Mouse (Mus musculus) lung, embryonic 14.5 days (tissue): ENCODE measurements around the gene Cog6. TPM values are rescaled to one million over a fixed set of nuclear protein-coding genes. Genes with fewer than 3 reads are reported as not detected.

Source experiments
- ATAC-seq: fragments of 200-750 bp; cut with Nextera tagmentation; 2 replicates; pipeline ENCODE4 v1.8.0; 2017; ENCODE audit warnings: mild to moderate bottlenecking, moderate TSS enrichment, moderate library complexity; ENCODE audit not compliant: insufficient read depth
- DNase-seq: peaks from one replicate; pipeline ENCODE4 v3.0.0-alpha.2; 2015
- H3K27ac ChIP-seq: fragments of 300-500 bp; sonication (generic); 2 replicates; pipeline ENCODE4 v1.5.1; 2014; ENCODE audit warnings: low read depth, mild to moderate bottlenecking, moderate library complexity
- H3K27me3 ChIP-seq: fragments of 300-500 bp; sonication (generic); 2 replicates; pipeline ENCODE4 v1.6.1; 2014; ENCODE audit warnings: low read length, control low read depth; ENCODE audit not compliant: insufficient read depth
- H3K36me3 ChIP-seq: fragments of 300-500 bp; sonication (generic); 2 replicates; pipeline ENCODE4 v1.6.1; 2014; ENCODE audit warnings: control low read depth; ENCODE audit not compliant: insufficient read depth
- H3K4me1 ChIP-seq: fragments of 300-500 bp; sonication (generic); 2 replicates; pipeline ENCODE4 v1.6.1; 2014; ENCODE audit warnings: antibody characterized with exemption, control low read depth; ENCODE audit not compliant: insufficient read depth
- H3K4me2 ChIP-seq: fragments of 300-500 bp; sonication (generic); 2 replicates; pipeline ENCODE4 v1.6.1; 2014; ENCODE audit warnings: mild to moderate bottlenecking
- H3K4me3 ChIP-seq: fragments of 300-500 bp; sonication (generic); 2 replicates; pipeline ENCODE4 v1.5.1; 2014; ENCODE audit warnings: low read depth, low read length
- H3K9ac ChIP-seq: fragments of 300-500 bp; sonication (generic); 2 replicates; pipeline ENCODE4 v1.6.1; 2014
- H3K9me3 ChIP-seq: fragments of 300-500 bp; sonication (generic); 2 replicates; pipeline ENCODE4 v1.6.1; 2016; ENCODE audit warnings: low read depth, low read length, control low read depth
- CTCF ChIP-seq: IDR thresholded peaks from 2 replicates; pipeline ENCODE4 v1.5.1; 2016; ENCODE audit warnings: antibody characterized with exemption, low read depth
- WGBS: fragments of 180-500 bp; shearing (Covaris S2); extraction: QIAGEN DNeasy Blood & Tissue Kit; methylation state at CpG from one replicate; pipeline ENCODE4 v1.1.7; 2014; 5-methylcytosine and 5-hydroxymethylcytosine counted together
- polyA plus RNA-seq: library from polyadenylated mRNA; unstranded; fragments of >200 nt; fragmentation: Nextera tagmentation; extraction: Ambion mirVana; gene quantifications from 2 replicates; pipeline ENCODE4 v1.2.1, GENCODE M21; 2014

Gene Cog6
- polyA plus RNA-seq, 1 experiment from 2014 or later = 43.4 TPM

DNA sequence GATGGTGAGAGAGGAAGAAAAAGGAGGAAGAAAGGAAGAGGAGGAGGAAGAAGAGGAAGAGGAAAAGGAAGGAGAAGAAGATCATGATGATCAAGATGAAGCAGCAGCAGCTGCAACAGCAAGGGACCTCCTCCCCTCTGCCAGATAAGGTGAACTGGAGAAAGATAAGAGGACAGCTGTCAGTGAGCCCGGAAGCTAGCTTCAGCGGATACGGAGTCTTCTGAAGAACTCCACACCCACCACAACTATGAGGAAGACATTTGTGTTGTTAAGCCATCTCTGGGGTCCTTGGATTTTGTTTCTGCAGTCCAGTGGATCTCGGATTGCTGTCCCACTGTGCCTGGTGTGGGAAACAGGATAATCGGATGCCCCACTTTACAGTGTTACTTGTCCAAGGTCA is 15.4 kb upstream of the Cog6 start:
- H3K9ac ChIP-seq = no peak overlapping the region
- no peak for TF ChIP-seq CTCF
- H3K4me3 ChIP-seq = no peak overlapping the region
- no peaks in the 10 kb centered on the region for H3K4me1 ChIP-seq
- no peaks in the 10 kb centered on the region for H3K27me3 ChIP-seq
- no peak overlapping the region for H3K4me2 ChIP-seq
- ATAC-seq (no peak), DNase-seq (no peak)
- H3K36me3 ChIP-seq = no peaks in the 10 kb centered on the region
- H3K9me3 ChIP-seq = no peaks in the 10 kb centered on the region
- WGBS = 23% methylated on average over 5 of the region's 5 CpGs
- H3K27ac ChIP-seq = no peak overlapping the region

DNA sequence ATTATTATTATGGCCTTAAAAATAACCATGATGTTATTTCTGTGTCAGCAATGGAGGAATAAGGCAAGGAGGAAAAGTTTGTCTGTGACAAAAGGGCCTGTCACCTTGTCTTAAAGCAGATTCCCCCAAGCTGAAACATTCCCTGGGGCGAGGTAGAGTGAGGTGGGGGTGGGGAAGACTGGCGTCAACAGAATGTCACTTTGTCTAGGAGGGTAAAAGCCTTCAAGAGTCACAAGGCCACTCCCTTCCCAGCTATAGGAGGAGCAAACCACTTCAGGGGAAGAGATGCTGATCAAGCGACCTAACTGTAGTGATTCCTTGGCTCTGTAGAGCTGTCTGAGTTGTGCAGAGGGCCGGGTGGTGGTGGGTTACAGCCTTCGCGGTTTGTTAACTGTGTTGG is 14.5 kb upstream of the Cog6 start:
- H3K4me3 ChIP-seq = no peak overlapping the region
- H3K4me2 ChIP-seq = no peak overlapping the region
- H3K36me3 ChIP-seq = no peaks in the 10 kb centered on the region
- H3K27me3 ChIP-seq = no peaks in the 10 kb centered on the region
- WGBS = 45% methylated on average over 6 of the region's 6 CpGs
- H3K9ac ChIP-seq = no peak overlapping the region
- no peak for DNase-seq
- ATAC-seq = no peak
- TF ChIP-seq CTCF = no peak
- H3K4me1 ChIP-seq = no peaks in the 10 kb centered on the region
- H3K27ac ChIP-seq = no peak overlapping the region
- H3K9me3 ChIP-seq = no peaks in the 10 kb centered on the region

DNA sequence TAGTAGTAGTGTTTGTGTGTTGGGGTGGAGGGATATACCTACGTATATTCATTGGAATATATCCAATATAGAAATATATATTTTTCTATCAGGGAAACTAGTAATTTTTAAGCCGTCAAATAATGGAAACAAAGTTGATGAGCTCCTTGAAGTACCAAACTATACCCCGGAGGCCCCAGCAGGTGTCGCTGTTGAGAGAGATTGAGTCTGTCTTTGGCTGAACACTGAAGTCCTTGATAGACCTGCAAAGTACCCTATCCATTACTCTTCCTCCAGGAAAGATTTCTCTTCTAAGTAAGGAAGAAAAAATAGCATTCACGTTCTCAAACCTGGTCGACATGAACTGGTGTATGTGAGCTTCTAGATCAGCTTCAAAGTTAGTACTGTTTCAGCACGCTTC is 12.0 kb upstream of the Cog6 start:
- Histone ChIP-seq H3K36me3 (no peaks in the 10 kb centered on the region), H3K9ac (no peak overlapping the region), H3K27ac (no peak overlapping the region), H3K4me1 (no peaks in the 10 kb centered on the region), H3K9me3 (no peaks in the 10 kb centered on the region), H3K4me3 (no peak overlapping the region), H3K27me3 (no peaks in the 10 kb centered on the region), H3K4me2 (no peak overlapping the region)
- ATAC-seq (no peak), DNase-seq (peak; percentile 89)
- 18% methylated on average over 7 of the region's 7 CpGs for WGBS
- peak; percentile 80 for TF ChIP-seq CTCF

DNA sequence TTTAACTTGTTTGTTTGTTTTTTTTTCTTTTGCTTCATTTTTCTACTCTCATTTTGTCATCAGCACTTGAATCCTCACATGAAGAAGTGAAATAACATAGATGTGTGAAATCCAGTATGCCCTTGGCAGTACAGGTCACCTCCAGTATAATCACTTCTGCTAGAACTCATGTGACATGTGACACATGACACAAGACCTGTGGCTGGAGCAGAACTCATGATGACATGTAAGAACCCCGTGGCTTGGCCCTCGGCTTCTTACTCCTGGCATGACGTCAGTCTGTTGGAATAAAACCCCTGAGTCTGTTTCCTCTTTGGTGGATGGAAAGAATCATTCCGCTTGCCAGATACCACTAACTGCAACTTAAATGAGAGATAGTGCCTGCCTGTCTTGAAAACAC is 10.3 kb upstream of the Cog6 start:
- DNase-seq (no peak), ATAC-seq (no peak)
- TF ChIP-seq CTCF = no peak
- no peaks in the 10 kb centered on the region for H3K9me3 ChIP-seq
- no peak overlapping the region for H3K4me3 ChIP-seq
- H3K4me2 ChIP-seq = no peak overlapping the region
- H3K9ac ChIP-seq = no peak overlapping the region
- 71% methylated on average over 4 of the region's 4 CpGs for WGBS
- no peaks in the 10 kb centered on the region for H3K36me3 ChIP-seq
- no peak overlapping the region for H3K27ac ChIP-seq
- H3K4me1 ChIP-seq = no peaks in the 10 kb centered on the region
- H3K27me3 ChIP-seq = no peaks in the 10 kb centered on the region

DNA sequence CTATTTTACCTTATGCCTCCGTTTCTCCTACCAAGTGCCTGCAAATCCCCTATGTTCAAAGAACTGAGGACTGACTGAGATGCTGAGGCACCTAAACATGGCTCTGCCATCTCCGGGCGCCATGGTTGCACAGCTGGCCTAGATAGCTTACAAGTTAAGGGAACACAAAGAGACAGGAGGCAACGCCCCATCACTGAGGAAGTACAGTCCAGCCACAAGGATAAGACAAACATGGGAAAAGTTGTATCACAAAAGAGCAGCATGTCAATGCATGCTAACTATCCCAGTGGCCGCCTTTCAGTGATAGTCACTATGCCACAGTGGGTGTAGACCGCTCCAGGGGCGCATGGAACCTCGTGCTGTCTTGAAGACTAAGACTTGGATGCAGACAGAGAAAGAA is 9.6 kb downstream of the Cog6 start:
- Histone ChIP-seq H3K27me3 (no peaks in the 10 kb centered on the region), H3K4me1 (no peaks in the 10 kb centered on the region), H3K9ac (no peak overlapping the region), H3K36me3 (peaks cover 59% of the 10 kb centered on the region), H3K27ac (no peak overlapping the region), H3K4me3 (no peak overlapping the region), H3K9me3 (no peaks in the 10 kb centered on the region), H3K4me2 (no peak overlapping the region)
- WGBS = 91% methylated on average over 8 of the region's 8 CpGs
- DNase-seq (no peak), ATAC-seq (no peak)
- TF ChIP-seq CTCF = no peak

DNA sequence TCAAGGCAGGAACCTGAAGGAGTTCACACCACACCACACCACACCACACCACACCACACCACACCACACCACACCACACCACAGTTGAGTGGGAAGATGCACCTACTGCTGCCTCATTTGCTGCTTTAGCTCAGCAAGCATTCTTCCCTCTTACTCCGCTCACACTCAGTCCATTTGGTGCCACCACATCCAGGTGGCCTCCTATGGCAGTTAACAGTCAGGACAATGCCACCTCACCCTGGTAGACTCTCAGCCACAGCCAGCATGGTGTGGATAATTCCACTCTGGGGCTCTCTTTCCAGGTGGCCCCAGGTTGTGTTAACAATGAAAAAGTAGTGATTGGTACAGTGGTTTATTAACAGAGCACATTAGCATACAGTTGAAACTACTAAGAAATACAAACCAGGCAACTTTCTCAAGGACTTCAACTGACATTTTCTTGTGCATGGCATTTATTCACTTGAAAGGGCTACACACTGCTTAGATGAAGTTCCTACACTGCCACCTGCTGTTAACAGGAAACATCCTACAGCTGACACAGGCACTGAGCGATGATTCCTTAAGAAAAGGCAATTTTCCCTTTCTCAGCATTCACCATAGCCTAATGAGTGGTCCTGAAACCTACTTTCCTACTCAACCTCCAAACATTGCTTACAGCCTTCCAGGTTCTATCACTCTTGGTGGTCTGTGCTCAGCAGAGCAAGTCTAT is 12.5 kb downstream of the Cog6 start:
- H3K4me3 ChIP-seq = no peak overlapping the region
- ATAC-seq = no peak
- 72% methylated on average over 2 of the region's 2 CpGs for WGBS
- no peak overlapping the region for H3K27ac ChIP-seq
- H3K4me2 ChIP-seq = no peak overlapping the region
- H3K36me3 ChIP-seq = peaks cover 60% of the 10 kb centered on the region
- DNase-seq = peak; percentile 80
- H3K27me3 ChIP-seq = no peaks in the 10 kb centered on the region
- H3K9ac ChIP-seq = no peak overlapping the region
- H3K9me3 ChIP-seq = no peaks in the 10 kb centered on the region
- peak; percentile 67 for TF ChIP-seq CTCF
- no peaks in the 10 kb centered on the region for H3K4me1 ChIP-seq

DNA sequence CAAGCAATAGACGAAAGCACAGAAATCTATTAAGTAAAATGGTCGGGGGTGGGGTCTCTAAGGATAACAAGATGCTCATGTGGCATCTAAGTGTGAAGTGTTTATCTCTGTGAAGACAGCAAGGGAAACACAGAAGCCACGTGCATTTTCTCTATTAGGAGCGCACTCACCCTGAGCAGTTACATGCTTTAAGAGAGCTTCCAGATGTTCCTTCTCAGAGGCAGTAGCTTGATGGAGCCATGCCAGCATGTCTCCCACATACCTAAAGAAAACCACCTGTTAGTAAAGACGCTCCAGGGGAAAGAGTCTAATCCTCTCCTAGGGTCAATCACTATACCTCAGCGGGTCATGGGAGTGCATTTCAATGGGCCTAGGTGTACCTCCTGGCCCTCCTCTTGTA is 15.0 kb downstream of the Cog6 start:
- Histone ChIP-seq H3K9me3 (no peaks in the 10 kb centered on the region), H3K9ac (no peak overlapping the region), H3K27ac (no peak overlapping the region), H3K36me3 (peaks cover 53% of the 10 kb centered on the region), H3K27me3 (no peaks in the 10 kb centered on the region), H3K4me2 (no peak overlapping the region), H3K4me3 (no peak overlapping the region), H3K4me1 (no peaks in the 10 kb centered on the region)
- ATAC-seq (peak; percentile 52; the same call in 1 of the 2 replicates), DNase-seq (peak; percentile 73)
- 35% methylated on average over 6 of the region's 6 CpGs for WGBS
- no peak for TF ChIP-seq CTCF
